Mouse (Mus musculus) liver, postnatal 0 days (tissue): ENCODE results near the gene Sox30. TPM values are rescaled to one million over a fixed set of nuclear protein-coding genes. Genes with fewer than 3 reads are reported as not detected.

Experiments used
- ATAC-seq: fragments of 200-750 bp; cut with Nextera tagmentation; 2 replicates; pipeline ENCODE4 v1.8.0; 2017; ENCODE audit warnings: mild to moderate bottlenecking, moderate library complexity
- DNase-seq: peaks from one replicate; pipeline ENCODE4 v3.0.0-alpha.2; 2016
- H3K27ac ChIP-seq: fragments of 300-500 bp; sonication (generic); 2 replicates; pipeline ENCODE4 v1.5.1; 2014; ENCODE audit warnings: antibody characterized with exemption, moderate library complexity, mild to moderate bottlenecking, low read depth
- H3K27me3 ChIP-seq: fragments of 300-500 bp; sonication (generic); 2 replicates; pipeline ENCODE4 v1.6.1; 2014; ENCODE audit warnings: low read length, control low read depth, mixed read lengths; ENCODE audit not compliant: insufficient read depth
- H3K36me3 ChIP-seq: fragments of 300-500 bp; sonication (generic); replicated peaks from 2 replicates; pipeline ENCODE4 v1.6.1; 2014; ENCODE audit warnings: mild to moderate bottlenecking, control low read depth, low read length, moderate library complexity, mixed read lengths; ENCODE audit not compliant: insufficient read depth
- H3K4me1 ChIP-seq: fragments of 300-500 bp; sonication (generic); 2 replicates; pipeline ENCODE4 v1.6.1; 2014; ENCODE audit warnings: antibody characterized with exemption, mild to moderate bottlenecking, control low read depth; ENCODE audit not compliant: insufficient read depth
- H3K4me2 ChIP-seq: fragments of 300-500 bp; sonication (generic); 2 replicates; pipeline ENCODE4 v1.6.1; 2014; ENCODE audit warnings: low read depth, mild to moderate bottlenecking, low read length, moderate library complexity, mixed read lengths
- H3K4me3 ChIP-seq: fragments of 300-500 bp; sonication (generic); 2 replicates; pipeline ENCODE4 v1.5.1; 2014; ENCODE audit warnings: low read depth, low read length
- H3K9ac ChIP-seq: fragments of 300-500 bp; sonication (generic); replicated peaks from 2 replicates; pipeline ENCODE4 v1.6.1; 2014; ENCODE audit warnings: mild to moderate bottlenecking, moderate library complexity
- H3K9me3 ChIP-seq: fragments of 300-500 bp; sonication (generic); 2 replicates; pipeline ENCODE4 v1.6.1; 2016; ENCODE audit warnings: mild to moderate bottlenecking, control low read depth, low read length, mixed read lengths
- CTCF ChIP-seq: sonication (generic); IDR thresholded peaks from 2 replicates; pipeline ENCODE4 v1.5.1; 2016; ENCODE audit warnings: antibody characterized with exemption, low read depth
- EP300 ChIP-seq: IDR thresholded peaks from 2 replicates; pipeline ENCODE4 v1.6.1; 2016; ENCODE audit warnings: antibody characterized with exemption, low read depth, mild to moderate bottlenecking
- WGBS: fragments of 180-500 bp; shearing (Covaris S2); extraction: QIAGEN DNeasy Blood & Tissue Kit; methylation state at CpG from one replicate; pipeline ENCODE4 v1.1.7; 2014; ENCODE audit not compliant: insufficient replicate concordance; 5-methylcytosine and 5-hydroxymethylcytosine counted together
- polyA plus RNA-seq: library from polyadenylated mRNA; unstranded; fragments of >200 nt; fragmentation: Nextera tagmentation; extraction: Ambion mirVana; gene quantifications from 2 replicates; pipeline ENCODE4 v1.2.1, GENCODE M21; 2015

The Sox30 gene
- polyA plus RNA-seq, 1 experiment from 2014 or later, result 0.04 TPM

- Histone ChIP-seq H3K9ac (no peak overlapping the region), H3K4me2 (no peak overlapping the region), H3K9me3 (no peaks in the 10 kb centered on the region), H3K27me3 (no peaks in the 10 kb centered on the region), H3K4me1 (peaks cover 2% of the 10 kb centered on the region; the same call in 1 of the 2 replicates), H3K4me3 (no peak overlapping the region), H3K27ac (no peak overlapping the region), H3K36me3 (no peaks in the 10 kb centered on the region)
- 69% methylated on average over 6 of the region's 6 CpGs for WGBS
- ATAC-seq (peak; percentile 65), DNase-seq (no peak)
- TF ChIP-seq CTCF (no peak), EP300 (no peak)
Measured at GRCm38 (mm10) chr11:46027952-46028814, 48.1 kb downstream of the Sox30 start.

- Histone ChIP-seq H3K36me3 (no peaks in the 10 kb centered on the region), H3K9ac (no peak overlapping the region), H3K4me3 (no peak overlapping the region), H3K9me3 (no peaks in the 10 kb centered on the region), H3K27ac (no peak overlapping the region), H3K27me3 (no peaks in the 10 kb centered on the region), H3K4me2 (no peak overlapping the region), H3K4me1 (no peaks in the 10 kb centered on the region)
- DNase-seq, result no peak
- no peak for ATAC-seq
- TF ChIP-seq EP300 (no peak), CTCF (no peak)
- 66% methylated on average over 2 of the region's 2 CpGs for WGBS
Measured at GRCm38 (mm10) chr11:46029485-46029884, 49.4 kb downstream of the Sox30 start.

- H3K4me3 ChIP-seq, result no peak overlapping the region
- 68% methylated on average over 2 of the region's 2 CpGs for WGBS
- no peak overlapping the region for H3K27ac ChIP-seq
- H3K36me3 ChIP-seq, result no peaks in the 10 kb centered on the region
- H3K4me1 ChIP-seq, result no peaks in the 10 kb centered on the region
- ATAC-seq (no peak), DNase-seq (no peak)
- TF ChIP-seq CTCF, result no peak
- H3K4me2 ChIP-seq, result no peak overlapping the region
- no peaks in the 10 kb centered on the region for H3K9me3 ChIP-seq
- no peaks in the 10 kb centered on the region for H3K27me3 ChIP-seq
- H3K9ac ChIP-seq, result no peak overlapping the region
Measured at GRCm38 (mm10) chr11:46030026-46030425, 49.9 kb downstream of the Sox30 start.

- TF ChIP-seq EP300 (no peak), CTCF (peak; percentile 54)
- Histone ChIP-seq H3K9me3 (no peaks in the 10 kb centered on the region), H3K4me1 (no peaks in the 10 kb centered on the region), H3K4me3 (no peak overlapping the region), H3K9ac (no peak overlapping the region), H3K36me3 (no peaks in the 10 kb centered on the region), H3K27ac (no peak overlapping the region), H3K27me3 (no peaks in the 10 kb centered on the region), H3K4me2 (no peak overlapping the region)
- ATAC-seq (no peak), DNase-seq (no peak)
- 40% methylated on average over 3 of the region's 3 CpGs for WGBS
Measured at GRCm38 (mm10) chr11:46031470-46031869, 51.4 kb downstream of the Sox30 start.

- no peak for TF ChIP-seq CTCF
- Histone ChIP-seq H3K36me3 (no peaks in the 10 kb centered on the region), H3K4me2 (no peak overlapping the region), H3K4me1 (no peaks in the 10 kb centered on the region), H3K4me3 (no peak overlapping the region), H3K9me3 (no peaks in the 10 kb centered on the region), H3K27me3 (no peaks in the 10 kb centered on the region), H3K9ac (no peak overlapping the region), H3K27ac (no peak overlapping the region)
- no peak for ATAC-seq
- WGBS, result 82% methylated on average over 7 of the region's 7 CpGs
- no peak for DNase-seq
Measured at GRCm38 (mm10) chr11:46032956-46033355, 52.8 kb downstream of the Sox30 start.

GRCm38 (mm10) chr11:46036374-46036773 is 56.3 kb downstream of the Sox30 start:
- H3K9me3 ChIP-seq, result no peaks in the 10 kb centered on the region
- H3K4me2 ChIP-seq, result no peak overlapping the region
- 79% methylated on average over 10 of the region's 10 CpGs for WGBS
- no peaks in the 10 kb centered on the region; the same call in 1 of the 2 replicates for H3K4me1 ChIP-seq
- DNase-seq (no peak), ATAC-seq (peak; percentile 54)
- H3K27ac ChIP-seq, result no peak overlapping the region
- H3K9ac ChIP-seq, result no peak overlapping the region
- H3K4me3 ChIP-seq, result no peak overlapping the region
- no peaks in the 10 kb centered on the region for H3K36me3 ChIP-seq
- no peaks in the 10 kb centered on the region for H3K27me3 ChIP-seq
- TF ChIP-seq CTCF (no peak), EP300 (no peak)

- Histone ChIP-seq H3K9me3 (no peaks in the 10 kb centered on the region), H3K4me1 (no peaks in the 10 kb centered on the region; the same call in 1 of the 2 replicates), H3K27ac (0 out of 2 replicates have a peak overlapping the region, but pooled peaks have one; percentile 3), H3K27me3 (no peaks in the 10 kb centered on the region), H3K9ac (no peak overlapping the region), H3K36me3 (no peaks in the 10 kb centered on the region), H3K4me2 (no peak overlapping the region), H3K4me3 (no peak overlapping the region)
- no peak for DNase-seq
- WGBS, result 68% methylated on average over 15 of the region's 15 CpGs
- TF ChIP-seq EP300 (no peak), CTCF (no peak)
- no peak for ATAC-seq
Measured at GRCm38 (mm10) chr11:46038901-46039300, 58.8 kb downstream of the Sox30 start.
